Mouse (Mus musculus): ENCODE data around the gene 4930412O13Rik. TPM values are rescaled to one million over a fixed set of nuclear protein-coding genes. Genes with fewer than 3 reads are reported as not detected.

The 4930412O13Rik gene
- polyA plus RNA-seq, 1 experiment from 2014 or later: not detected

- H3K4me3 ChIP-seq: no peak overlapping the region
- peaks cover 11% of the 10 kb centered on the region; the same call in 1 of the 2 replicates for H3K4me1 ChIP-seq
- H3K4me2 ChIP-seq: no peak overlapping the region
- WGBS: 4% methylated on average over 8 of the region's 8 CpGs
- no peaks in the 10 kb centered on the region for H3K36me3 ChIP-seq (ENCODE audit: poor library complexity, severe bottlenecking)
- no peak overlapping the region for H3K27ac ChIP-seq
- H3K9ac ChIP-seq: no peak overlapping the region
- H3K27me3 ChIP-seq: peaks cover 97% of the 10 kb centered on the region
- ATAC-seq: no peak
- no peaks in the 10 kb centered on the region for H3K9me3 ChIP-seq (replicated peaks)
Measured at GRCm38 (mm10) chr2:9890251-9890650, 9.2 kb downstream of the 4930412O13Rik start.

GRCm38 (mm10) chr2:9890906-9891305 lies 9.9 kb downstream of the 4930412O13Rik start:
- no peak overlapping the region for H3K4me2 ChIP-seq
- H3K27ac ChIP-seq: no peak overlapping the region
- no peaks in the 10 kb centered on the region for H3K9me3 ChIP-seq (replicated peaks)
- no peaks in the 10 kb centered on the region for H3K36me3 ChIP-seq (ENCODE audit: poor library complexity, severe bottlenecking)
- H3K9ac ChIP-seq: no peak overlapping the region
- H3K27me3 ChIP-seq: peaks cover 97% of the 10 kb centered on the region
- peaks cover 14% of the 10 kb centered on the region; the same call in 1 of the 2 replicates for H3K4me1 ChIP-seq
- 1% methylated on average over 5 of the region's 5 CpGs for WGBS
- no peak for ATAC-seq
- no peak overlapping the region for H3K4me3 ChIP-seq

GRCm38 (mm10) chr2:9892541-9892940 lies 11.5 kb downstream of the 4930412O13Rik start:
- H3K4me1 ChIP-seq: peaks cover 14% of the 10 kb centered on the region; the same call in 1 of the 2 replicates
- H3K4me2 ChIP-seq: no peak overlapping the region
- H3K4me3 ChIP-seq: no peak overlapping the region
- H3K9ac ChIP-seq: no peak overlapping the region
- peaks cover 97% of the 10 kb centered on the region for H3K27me3 ChIP-seq
- H3K36me3 ChIP-seq (ENCODE audit: poor library complexity, severe bottlenecking): no peaks in the 10 kb centered on the region
- no peak for ATAC-seq
- no peaks in the 10 kb centered on the region for H3K9me3 ChIP-seq (replicated peaks)
- 4% methylated on average over 7 of the region's 7 CpGs for WGBS
- no peak overlapping the region for H3K27ac ChIP-seq

DNA sequence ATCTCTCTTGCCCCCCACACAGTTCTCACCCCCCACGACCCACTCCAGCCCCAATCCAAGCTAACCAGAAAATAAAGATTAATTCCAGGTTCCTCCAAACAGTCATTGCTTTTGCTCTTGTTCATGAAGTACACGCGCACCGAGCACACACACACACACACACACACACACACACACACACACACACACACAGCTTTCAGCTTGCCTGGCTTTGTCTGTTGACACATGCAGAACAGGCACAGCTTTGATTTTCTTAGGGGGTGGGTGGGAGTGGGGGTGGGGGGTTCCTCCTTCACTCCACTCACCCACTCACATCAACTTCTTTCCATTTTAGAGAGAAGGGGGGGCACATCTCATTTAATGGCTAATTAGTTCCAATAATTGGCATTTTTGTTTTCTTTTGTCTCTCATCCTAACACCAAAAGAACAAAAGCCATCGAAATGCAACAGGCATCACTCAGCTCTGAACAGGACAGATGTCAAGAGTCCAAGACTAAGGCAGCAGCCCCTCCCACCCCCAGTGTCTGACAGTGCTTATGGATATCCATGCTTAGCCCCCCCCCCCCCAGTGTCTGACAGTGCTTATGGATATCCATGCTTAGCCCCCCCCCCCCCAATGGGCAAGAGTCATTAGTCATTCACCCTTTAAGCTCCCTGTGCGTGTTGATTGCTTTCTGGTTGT lies 12.4 kb downstream of the 4930412O13Rik start:
- no peak overlapping the region for H3K4me3 ChIP-seq
- H3K27ac ChIP-seq: no peak overlapping the region
- no peak overlapping the region for H3K9ac ChIP-seq
- peaks cover 97% of the 10 kb centered on the region for H3K27me3 ChIP-seq
- H3K4me2 ChIP-seq: no peak overlapping the region
- no peaks in the 10 kb centered on the region for H3K9me3 ChIP-seq (replicated peaks)
- H3K4me1 ChIP-seq: peaks cover 14% of the 10 kb centered on the region; the same call in 1 of the 2 replicates
- under 1% methylated on average over 5 of the region's 6 CpGs for WGBS
- peak; percentile 25; the same call in 1 of the 2 replicates for ATAC-seq
- H3K36me3 ChIP-seq (ENCODE audit: poor library complexity, severe bottlenecking): no peaks in the 10 kb centered on the region

GRCm38 (mm10) chr2:9894836-9895593 lies 14.0 kb downstream of the 4930412O13Rik start:
- H3K27ac ChIP-seq: no peak overlapping the region
- 2% methylated on average over 19 of the region's 19 CpGs for WGBS
- no peak overlapping the region for H3K4me2 ChIP-seq

DNA sequence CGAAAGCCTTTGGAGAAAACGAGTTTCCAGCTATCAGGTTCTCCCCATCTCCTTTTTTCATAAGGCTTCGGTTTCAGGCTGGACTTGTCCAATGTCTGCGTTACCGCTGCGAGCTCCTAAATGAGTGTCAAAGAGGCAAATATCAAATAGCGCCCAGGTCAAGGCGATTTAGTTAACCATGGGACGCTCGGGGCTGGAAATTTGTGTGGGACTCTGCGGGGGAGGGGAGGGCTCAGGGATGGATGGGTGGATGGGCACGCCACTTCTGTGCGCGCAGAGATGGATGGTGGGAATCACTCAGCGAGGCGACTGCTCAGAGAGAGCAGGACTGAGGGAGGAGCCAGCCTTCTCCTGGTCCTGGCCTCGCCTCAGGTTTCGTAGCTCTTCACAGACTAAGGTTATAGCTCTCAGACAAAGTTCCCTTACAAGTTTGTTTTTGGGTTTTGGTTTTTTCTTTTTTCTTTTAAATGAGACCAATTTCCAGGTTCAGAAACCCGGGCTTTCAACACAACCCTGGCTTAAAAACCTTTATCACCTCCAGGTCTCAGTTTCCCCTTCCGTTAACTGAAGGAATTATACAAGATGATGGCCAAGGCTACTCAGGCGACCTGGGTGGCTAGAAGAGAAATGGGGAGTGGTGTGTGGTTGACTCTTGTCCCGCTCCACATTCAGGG lies 15.2 kb downstream of the 4930412O13Rik start:
- peaks cover 6% of the 10 kb centered on the region; the same call in 1 of the 2 replicates for H3K4me1 ChIP-seq
- H3K36me3 ChIP-seq (ENCODE audit: poor library complexity, severe bottlenecking): no peaks in the 10 kb centered on the region
- peaks cover 90% of the 10 kb centered on the region for H3K27me3 ChIP-seq
- H3K4me2 ChIP-seq: peak overlapping the region; percentile 28
- H3K4me3 ChIP-seq: peak overlapping the region; percentile 9; the same call in 1 of the 2 replicates
- ATAC-seq: no peak
- whole genome bisulfite sequencing: under 1% methylated on average over 22 of the region's 22 CpGs
- no peaks in the 10 kb centered on the region for H3K9me3 ChIP-seq (replicated peaks)
- H3K27ac ChIP-seq: no peak overlapping the region
- no peak overlapping the region for H3K9ac ChIP-seq

More at GRCm38 (mm10) chr2:9894836-9895593, 14.0 kb downstream of the 4930412O13Rik start:
- H3K4me1 ChIP-seq: peaks cover 6% of the 10 kb centered on the region; the same call in 1 of the 2 replicates
- H3K27me3 ChIP-seq: peaks cover 97% of the 10 kb centered on the region
- H3K4me3 ChIP-seq: no peak overlapping the region
- ATAC-seq: no peak
- no peaks in the 10 kb centered on the region for H3K9me3 ChIP-seq (replicated peaks)
- no peaks in the 10 kb centered on the region for H3K36me3 ChIP-seq (ENCODE audit: poor library complexity, severe bottlenecking)
- no peak overlapping the region for H3K9ac ChIP-seq

DNA sequence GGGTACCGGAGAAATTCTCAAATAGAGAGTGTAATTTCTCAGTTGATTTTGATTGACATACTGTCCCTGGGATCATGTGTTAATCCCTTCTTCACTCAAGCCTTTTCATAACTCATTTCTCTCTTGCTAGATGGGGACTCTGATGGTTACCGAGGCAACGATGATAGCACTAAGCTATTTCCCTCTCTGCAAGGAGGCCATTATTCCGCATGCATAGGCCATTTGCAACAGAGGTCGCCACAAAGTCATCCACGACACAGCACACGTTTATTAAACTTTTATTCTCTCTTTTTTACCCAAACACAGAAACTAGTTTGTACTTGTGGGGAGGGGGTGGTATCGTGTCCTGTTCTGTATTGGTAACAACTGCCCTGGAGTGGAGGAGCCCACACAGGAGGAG lies 16.8 kb downstream of the 4930412O13Rik start:
- 0 out of 2 replicates have a peak, but pooled peaks have one; percentile 5 for ATAC-seq
- H3K4me3 ChIP-seq: no peak overlapping the region
- no peak overlapping the region for H3K9ac ChIP-seq
- under 1% methylated on average over 8 of the region's 8 CpGs for WGBS
- no peaks in the 10 kb centered on the region for H3K9me3 ChIP-seq (replicated peaks)
- H3K36me3 ChIP-seq (ENCODE audit: poor library complexity, severe bottlenecking): no peaks in the 10 kb centered on the region
- H3K27ac ChIP-seq: no peak overlapping the region
- H3K27me3 ChIP-seq: peaks cover 85% of the 10 kb centered on the region
- no peak overlapping the region for H3K4me2 ChIP-seq
- peaks cover 6% of the 10 kb centered on the region; the same call in 1 of the 2 replicates for H3K4me1 ChIP-seq

DNA sequence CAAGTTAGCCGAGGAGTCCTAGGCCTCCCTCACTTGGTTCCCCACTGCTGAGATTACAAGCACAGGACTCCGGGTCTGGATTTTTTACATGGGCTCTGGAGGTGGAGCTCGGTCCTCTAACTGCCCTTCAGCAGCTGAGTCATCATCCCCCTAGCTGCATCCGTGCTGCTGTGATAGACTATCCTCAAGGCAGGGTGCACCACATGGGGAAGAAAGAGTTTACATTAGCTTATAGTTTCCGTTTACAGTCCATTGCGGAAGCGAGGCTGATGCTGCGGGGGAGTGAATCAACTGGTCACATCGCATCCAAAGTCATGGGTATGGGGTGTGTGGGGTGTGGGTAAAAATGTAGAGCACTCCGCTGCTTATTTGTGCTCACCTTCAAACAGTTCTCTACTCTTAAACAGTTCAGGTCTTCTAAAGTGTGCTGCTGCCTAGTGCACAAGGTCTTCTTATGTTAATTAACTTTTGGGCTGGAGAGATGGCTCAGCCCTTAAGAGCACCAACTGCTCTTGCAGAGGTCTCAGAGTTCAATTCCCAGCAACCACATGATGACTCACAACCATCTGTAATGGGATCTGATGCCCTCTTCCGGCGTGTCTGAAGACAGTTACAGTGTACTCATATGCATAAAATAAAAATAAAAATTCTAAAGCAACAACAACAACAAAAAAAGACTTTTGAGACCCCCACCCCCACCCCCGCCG lies 23.0 kb downstream of the 4930412O13Rik start:
- Histone ChIP-seq H3K9me3 (replicated peaks) (no peaks in the 10 kb centered on the region), H3K27ac (no peak overlapping the region), H3K4me2 (no peak overlapping the region), H3K4me3 (no peak overlapping the region), H3K4me1 (no peaks in the 10 kb centered on the region), H3K9ac (no peak overlapping the region), H3K27me3 (peaks cover 37% of the 10 kb centered on the region), H3K36me3 (ENCODE audit: poor library complexity, severe bottlenecking) (no peaks in the 10 kb centered on the region)
- no peak for ATAC-seq
- WGBS: 75% methylated on average over 14 of the region's 14 CpGs

DNA sequence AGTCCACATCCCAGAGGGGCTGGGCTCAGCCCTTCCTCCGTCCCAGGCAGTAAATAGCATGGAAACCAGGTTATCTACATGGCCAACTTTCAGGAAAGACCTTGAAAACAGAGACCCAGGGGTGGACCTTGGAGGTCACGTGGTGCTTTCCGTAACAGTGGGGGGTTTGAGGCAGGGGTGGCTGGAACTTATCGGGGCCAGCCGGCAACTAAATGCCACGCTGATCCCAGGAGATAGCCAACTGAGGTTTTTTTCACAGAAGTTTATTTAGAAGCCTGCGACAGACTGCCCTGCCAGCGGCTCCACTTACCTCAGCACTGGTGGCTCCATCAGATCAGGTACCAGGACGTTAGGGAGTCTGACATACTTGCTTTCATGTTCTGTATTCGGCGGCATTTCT lies 24.9 kb downstream of the 4930412O13Rik start:
- Histone ChIP-seq H3K4me3 (no peak overlapping the region), H3K27me3 (peaks cover 23% of the 10 kb centered on the region), H3K9me3 (replicated peaks) (no peaks in the 10 kb centered on the region), H3K4me1 (no peaks in the 10 kb centered on the region), H3K36me3 (ENCODE audit: poor library complexity, severe bottlenecking) (no peaks in the 10 kb centered on the region), H3K4me2 (peak overlapping the region; percentile 15; the same call in 1 of the 2 replicates), H3K9ac (no peak overlapping the region), H3K27ac (no peak overlapping the region)
- 8% methylated on average over 11 of the region's 11 CpGs for WGBS
- no peak for ATAC-seq

GRCm38 (mm10) chr2:9917602-9918001 lies 36.5 kb downstream of the 4930412O13Rik start:
- Histone ChIP-seq H3K9ac (no peak overlapping the region), H3K9me3 (replicated peaks) (no peaks in the 10 kb centered on the region), H3K27me3 (no peaks in the 10 kb centered on the region), H3K4me2 (no peak overlapping the region), H3K4me3 (no peak overlapping the region), H3K27ac (no peak overlapping the region), H3K36me3 (ENCODE audit: poor library complexity, severe bottlenecking) (peaks cover 28% of the 10 kb centered on the region), H3K4me1 (no peaks in the 10 kb centered on the region)
- no peak for ATAC-seq
- WGBS: 91% methylated on average over 9 of the region's 9 CpGs

DNA sequence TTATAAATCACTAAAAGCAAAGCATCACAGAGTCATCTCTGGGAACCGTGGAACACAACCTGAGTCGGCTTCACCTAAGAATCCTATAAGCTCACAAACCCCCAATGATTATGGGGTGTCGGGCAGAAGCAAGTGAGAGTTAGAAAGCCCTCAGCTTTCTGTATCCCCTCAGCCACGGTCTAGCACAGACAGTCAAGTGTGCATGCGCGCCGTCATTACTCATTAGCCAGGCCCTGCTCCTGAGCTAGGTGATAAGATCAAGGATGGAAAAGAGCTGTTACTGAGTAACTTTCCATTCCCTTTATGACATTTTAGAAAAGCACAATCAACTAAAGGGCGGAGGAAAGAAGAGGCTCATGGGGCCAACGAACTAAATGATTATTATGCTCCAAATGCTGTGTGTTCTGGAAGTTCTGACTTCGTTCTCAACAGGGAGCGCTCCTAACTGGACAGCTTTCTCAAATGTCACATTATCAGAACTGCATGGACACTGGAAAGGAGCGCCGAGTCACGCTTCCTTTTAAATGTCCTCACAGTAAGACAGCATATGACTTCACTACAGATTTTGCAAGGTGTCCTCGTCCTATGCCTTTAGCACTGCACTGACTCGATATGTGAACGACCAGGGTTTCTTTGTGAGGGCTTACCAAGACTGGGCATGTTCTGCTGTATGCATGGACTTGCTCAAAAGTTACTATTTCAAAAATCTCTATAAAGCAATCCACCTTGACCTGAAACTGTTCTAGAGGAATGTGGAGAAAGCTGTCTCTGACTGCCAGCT lies 37.8 kb downstream of the 4930412O13Rik start:
- Histone ChIP-seq H3K4me1 (no peaks in the 10 kb centered on the region), H3K4me3 (no peak overlapping the region), H3K9ac (no peak overlapping the region), H3K36me3 (ENCODE audit: poor library complexity, severe bottlenecking) (peaks cover 28% of the 10 kb centered on the region), H3K9me3 (replicated peaks) (no peaks in the 10 kb centered on the region), H3K4me2 (no peak overlapping the region), H3K27me3 (no peaks in the 10 kb centered on the region), H3K27ac (no peak overlapping the region)
- 95% methylated on average over 17 of the region's 17 CpGs for WGBS
- ATAC-seq: no peak
